24 mouse cellular contexts compared by ENCODE assay signal in the genomic region with DNA sequence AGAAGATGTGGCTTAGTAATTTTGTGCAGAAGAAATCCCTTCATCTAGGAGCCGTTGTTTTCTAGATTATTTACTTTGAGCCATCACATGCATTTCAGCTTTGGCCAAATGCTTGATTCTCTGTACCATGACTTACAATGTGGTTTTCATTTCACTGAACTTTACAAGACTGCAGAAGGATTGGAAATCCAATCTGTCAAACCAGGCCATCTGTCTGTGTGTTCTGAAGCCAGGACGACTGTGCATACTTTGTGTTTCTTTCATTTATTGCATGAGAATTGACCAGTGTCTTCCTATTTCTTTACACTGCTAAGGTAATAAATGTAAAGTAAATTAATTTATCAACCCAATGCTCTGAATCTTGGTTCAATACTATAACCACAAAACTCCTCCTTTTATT.
DNase-seq lines count a peak whose midpoint lies in the region; ATAC-seq lines count a peak whose summit lies in the region.
"Had no signal": no experiment of that assay in that cellular context is flagged by ENCODE, and none has a peak within 500 bp of the region (broad histone marks: within the 10 kb centered on the region; RNA-seq: fewer than 3 reads in every experiment).

No protein-coding gene starts in this region.

- 0 out of 2 replicates have a peak, but pooled peaks have one; percentile 43 for ATAC-seq in forebrain, embryonic 15.5 days (replicated peaks)
- no peak for ATAC-seq in forebrain, embryonic 13.5 days
- ATAC-seq: hindbrain, embryonic 16.5 days; intestine, embryonic 16.5 days; liver, postnatal 0 days; lung, postnatal 0 days; midbrain, embryonic 16.5 days had no signal

- peak; percentile 1 for DNase-seq in cerebellum, adult 9-10 months
- DNase-seq in cerebellum, postnatal 4 days (ENCODE audit: low spot score in 2 of 2) = no peak
- DNase-seq in layer of hippocampus, adult 8-10 months (ENCODE audit: low spot score in 2 of 2) = peak; percentile 3 to 24
- DNase-seq in layer of hippocampus, postnatal 10 days (ENCODE audit: low spot score in 2 of 2) = no peak
- peak; percentile 6 for DNase-seq in layer of hippocampus, adult 9-11 months
- DNase-seq in heart, postnatal 36 days = no peak
- DNase-seq: gastrocnemius, postnatal 10 days; kidney, adult 9 months; kidney, postnatal 14 days; liver, postnatal 0 days; right cerebral cortex, postnatal 4 days; thymus, postnatal 25 days had no signal

- H3K4me2 ChIP-seq in forebrain, embryonic 15.5 days (replicated peaks) = no peak overlapping the region
- H3K4me2 ChIP-seq in forebrain, embryonic 13.5 days = no peak overlapping the region
- H3K4me2 ChIP-seq: embryonic facial prominence, embryonic 13.5 days; limb, embryonic 12.5 days; liver, embryonic 11.5 days; stomach, embryonic 15.5 days had no signal

- intact Hi-C loops in heart, postnatal 36 days (cut with DNase I) = no loop called here

- H3K27ac ChIP-seq in forebrain, embryonic 15.5 days (replicated peaks) = no peak overlapping the region
- H3K27ac ChIP-seq in forebrain, embryonic 13.5 days = no peak overlapping the region
- H3K27ac ChIP-seq: embryonic facial prominence, embryonic 13.5 days; heart, embryonic 10.5 days; limb, embryonic 12.5 days; macrophage; stomach, embryonic 15.5 days had no signal

- H3K4me3 ChIP-seq in forebrain, embryonic 15.5 days = no peak overlapping the region
- no peak overlapping the region for H3K4me3 ChIP-seq in forebrain, embryonic 13.5 days
- H3K4me3 ChIP-seq: embryonic facial prominence, embryonic 13.5 days; heart, embryonic 10.5 days; limb, embryonic 12.5 days; stomach, embryonic 15.5 days had no signal

- H3K36me3 ChIP-seq in forebrain, embryonic 15.5 days = no peaks in the 10 kb centered on the region
- no peaks in the 10 kb centered on the region for H3K36me3 ChIP-seq in forebrain, embryonic 13.5 days (ENCODE audit: poor library complexity, severe bottlenecking)
- H3K36me3 ChIP-seq: embryonic facial prominence, embryonic 13.5 days; heart, embryonic 10.5 days; limb, embryonic 12.5 days; stomach, embryonic 15.5 days had no signal

- H3K4me1 ChIP-seq in forebrain, embryonic 15.5 days = no peaks in the 10 kb centered on the region
- H3K4me1 ChIP-seq in forebrain, embryonic 13.5 days = no peaks in the 10 kb centered on the region
- H3K4me1 ChIP-seq: embryonic facial prominence, embryonic 13.5 days; heart, embryonic 10.5 days; limb, embryonic 12.5 days; stomach, embryonic 15.5 days had no signal

- H3K9ac ChIP-seq in forebrain, embryonic 15.5 days (replicated peaks) = no peak overlapping the region
- H3K9ac ChIP-seq in forebrain, embryonic 13.5 days = no peak overlapping the region
- H3K9ac ChIP-seq: embryonic facial prominence, embryonic 13.5 days; limb, embryonic 12.5 days; liver, postnatal 0 days; stomach, embryonic 15.5 days had no signal

- no peaks in the 10 kb centered on the region for H3K9me3 ChIP-seq in forebrain, embryonic 15.5 days
- H3K9me3 ChIP-seq in forebrain, embryonic 13.5 days (replicated peaks) = no peaks in the 10 kb centered on the region
- H3K9me3 ChIP-seq: embryonic facial prominence, embryonic 13.5 days; heart, embryonic 10.5 days; limb, embryonic 12.5 days; stomach, embryonic 15.5 days had no signal

- 61% methylated on average over 2 of the region's 2 CpGs for WGBS in forebrain, embryonic 15.5 days
- 83% methylated on average over 2 of the region's 2 CpGs for WGBS in forebrain, embryonic 13.5 days

- H3K27me3 ChIP-seq in forebrain, embryonic 15.5 days = no peaks in the 10 kb centered on the region
- H3K27me3 ChIP-seq in forebrain, embryonic 13.5 days = no peaks in the 10 kb centered on the region
- H3K27me3 ChIP-seq: embryonic facial prominence, embryonic 13.5 days; limb, embryonic 12.5 days; stomach, embryonic 15.5 days had no signal

Comparison
In these comparisons a context has a peak if more than half of its experiments do, and no peak if none do; other contexts are left out.
1. DNase-seq: peak in cerebellum, adult 9-10 months (single experiment), layer of hippocampus, adult 8-10 months (2 of 2) and layer of hippocampus, adult 9-11 months (single experiment); none in cerebellum, postnatal 4 days (0 of 2), layer of hippocampus, postnatal 10 days (0 of 2) and heart, postnatal 36 days (0 of 2).